Mouse (Mus musculus): ENCODE measurements around the gene Dll3.
"Not testable (repeated sequence)": the region's sequence is repeated elsewhere in the genome, so short reads cannot be mapped to it uniquely, and the experiment has no call there.

Gene Dll3

DNA sequence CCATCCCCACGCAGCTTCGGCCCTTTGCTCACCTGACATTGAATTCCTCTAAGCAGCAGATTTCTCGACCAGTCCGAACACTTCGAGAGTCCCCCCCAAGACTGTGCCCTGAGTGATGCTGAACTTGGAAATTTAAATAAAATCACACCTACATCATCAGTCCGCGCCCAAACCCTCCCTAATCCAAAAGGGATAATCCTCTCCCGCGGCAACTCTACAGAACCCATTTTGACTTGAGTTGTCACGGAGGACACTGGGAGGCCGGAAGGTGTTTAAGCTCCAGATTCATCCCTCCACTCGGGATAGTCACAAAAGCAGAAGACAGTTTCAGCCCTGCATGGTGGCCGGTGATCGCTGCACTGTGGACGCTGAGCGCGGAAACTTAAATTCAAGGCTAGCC is 50.1 kb downstream of the Dll3 start:
- ATAC-seq (ENCODE audit: low TSS enrichment) = no peak

DNA sequence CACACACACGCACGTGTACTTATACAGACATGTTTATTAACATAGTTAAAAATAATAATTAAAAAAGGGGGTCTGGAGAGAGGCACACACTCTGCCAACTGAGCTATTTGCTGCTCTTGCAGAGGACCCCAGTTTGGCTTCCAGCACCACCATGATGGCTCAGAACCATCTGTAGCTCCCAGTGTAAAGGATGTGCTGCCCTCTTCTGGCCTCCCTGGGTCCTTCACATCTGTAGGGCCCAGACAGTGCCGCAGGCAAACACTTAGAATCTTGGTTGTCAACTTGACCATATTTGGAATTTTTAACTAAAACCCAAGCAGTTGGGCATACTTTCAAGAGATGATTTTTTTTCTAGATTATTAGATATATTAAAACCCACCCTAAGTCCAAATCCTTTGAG is 53.1 kb downstream of the Dll3 start:
- no peak for ATAC-seq (ENCODE audit: low TSS enrichment)

DNA sequence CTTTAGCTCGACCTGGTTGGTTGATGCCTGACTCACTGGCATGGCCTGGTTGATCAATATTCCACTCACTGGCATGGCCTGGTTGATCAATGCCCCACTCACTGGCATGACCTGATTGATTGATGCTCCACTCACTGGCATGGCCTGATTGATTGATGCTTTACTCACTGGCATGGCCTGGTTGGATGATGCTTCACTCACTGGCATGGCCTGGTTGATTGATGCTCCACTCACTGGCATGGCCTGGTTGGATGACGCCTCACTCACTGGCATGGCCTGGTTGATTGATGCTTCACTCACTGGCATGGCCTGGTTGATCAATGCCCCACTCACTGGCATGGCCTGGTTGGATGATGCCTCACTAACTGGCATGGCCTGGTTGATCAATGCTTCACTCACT is 58.1 kb downstream of the Dll3 start:
- ATAC-seq (ENCODE audit: low TSS enrichment) = not testable (repeated sequence)
